Mouse (Mus musculus): ENCODE measurements around the gene 1700001K19Rik.

- TF ChIP-seq CTCF (IDR thresholded peaks at IDR 0.05; ENCODE audit: extremely low read depth, insufficient read length, insufficient replicate concordance, low read depth, low read length) (peak; percentile 23; the same call in 1 of the 2 replicates), POLR2A (IDR thresholded peaks at IDR 0.05; ENCODE audit: low read depth, low read length) (no peak)
Measured at GRCm38 (mm10) chr12:110674243-110674642, 8.2 kb downstream of the 1700001K19Rik start.
